Mouse (Mus musculus) macrophage (primary cell): Measurements from ENCODE around the gene Rere. TPM values are rescaled to one million over a fixed set of nuclear protein-coding genes. Genes with fewer than 3 reads are reported as not detected.
A peak's percentile ranks its signal among the peaks of the same experiment; 100 is the strongest.

Experiments
- H3K27ac ChIP-seq: fragments of 350-480 bp; formaldehyde crosslinking; 2 replicates; pipeline ENCODE4 v1.9.0; 2021
- H3K36me3 ChIP-seq: fragments of 350-480 bp; formaldehyde crosslinking; 2 replicates; pipeline ENCODE4 v1.9.0; 2021; ENCODE audit errors: inconsistent target
- H3K4me3 ChIP-seq: fragments of 350-480 bp; formaldehyde crosslinking; 2 replicates; pipeline ENCODE4 v1.9.0; 2021; ENCODE audit errors: inconsistent target
- H3K79me2 ChIP-seq: fragments of 350-480 bp; formaldehyde crosslinking; 2 replicates; pipeline ENCODE4 v1.9.0; 2021; ENCODE audit errors: inconsistent target
- WGBS: methylation state at CpG from one replicate; pipeline ENCODE4 v1.1.7; 2026; ENCODE audit warnings: inconsistent platforms; ENCODE audit not compliant: missing documents; 5-methylcytosine and 5-hydroxymethylcytosine counted together
- polyA plus RNA-seq: library from polyadenylated mRNA; stranded (reverse); fragments of 250-400 nt; gene quantifications from 3 replicates; pipeline ENCODE4 v1.2.4, GENCODE M21; 2018; ENCODE audit warnings: inconsistent platforms

The Rere gene
- polyA plus RNA-seq, 1 experiment from 2014 or later, result 55.3 TPM

- H3K36me3 ChIP-seq, result no peaks in the 10 kb centered on the region
- no peak overlapping the region for H3K27ac ChIP-seq
- 93% methylated on average over 5 of the region's 5 CpGs for WGBS
- peaks cover 10% of the 10 kb centered on the region; the same call in 1 of the 2 replicates for H3K79me2 ChIP-seq
- no peak overlapping the region for H3K4me3 ChIP-seq
These were observed 74.4 kb downstream of the Rere start for GRCm38 (mm10) chr4:150355801-150356200.

DNA sequence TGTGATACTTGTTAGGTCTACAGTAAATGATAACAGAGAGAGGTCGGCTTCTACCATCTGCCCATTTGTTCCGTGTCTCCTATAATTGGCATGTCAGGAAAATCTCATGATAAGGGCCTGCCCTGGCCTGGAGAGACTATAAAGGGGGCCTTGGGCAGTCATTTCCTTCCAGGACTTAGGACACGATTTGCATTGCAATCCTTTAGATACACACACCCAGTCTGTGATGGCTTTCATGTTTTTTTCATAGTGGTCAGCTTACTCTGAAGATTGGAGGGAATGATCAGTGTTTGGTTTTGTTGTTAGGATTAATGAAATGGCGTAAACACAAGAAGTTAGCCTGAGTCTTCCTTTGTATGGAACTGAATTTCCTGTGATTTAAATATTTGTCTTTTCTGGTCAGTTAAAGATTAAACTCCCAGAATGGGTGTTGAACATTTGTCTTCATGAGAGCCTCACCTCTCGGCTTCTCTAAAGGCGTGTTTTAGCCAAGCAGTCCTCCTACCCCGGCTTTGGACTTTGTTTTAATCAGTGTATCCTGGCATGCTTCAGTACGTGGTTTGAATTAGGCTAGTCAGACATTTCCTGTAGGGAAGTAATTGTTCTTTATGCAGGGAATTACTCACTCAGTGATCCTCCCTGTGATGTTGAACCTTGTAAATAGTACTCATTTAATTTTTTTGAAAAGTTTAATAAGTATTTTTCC, 80.7 kb downstream of the Rere start:
- H3K79me2 ChIP-seq, result no peaks in the 10 kb centered on the region; the same call in 1 of the 2 replicates
- WGBS, result 69% methylated on average over 8 of the region's 8 CpGs
- no peaks in the 10 kb centered on the region for H3K36me3 ChIP-seq
- no peak overlapping the region for H3K27ac ChIP-seq
- H3K4me3 ChIP-seq, result no peak overlapping the region

DNA sequence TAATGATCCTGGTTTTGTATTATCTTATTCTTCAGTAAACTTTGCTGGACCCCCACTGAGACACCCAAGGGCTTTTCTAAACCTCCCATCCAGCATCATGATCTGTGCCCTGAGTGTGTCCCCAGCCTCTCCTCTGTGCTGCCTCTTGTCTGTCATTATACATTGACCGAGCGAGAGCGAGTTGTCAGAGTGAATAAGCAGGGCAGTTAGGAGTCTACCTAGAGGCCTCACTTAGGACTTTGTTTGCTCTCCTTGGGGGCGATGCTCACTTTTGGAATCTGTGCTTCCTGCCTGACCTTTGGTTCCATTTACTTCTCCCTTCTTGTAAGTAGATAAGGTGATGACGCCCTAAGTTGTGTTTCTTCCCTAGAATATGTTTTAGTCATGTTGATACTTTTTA, 81.4 kb downstream of the Rere start:
- Histone ChIP-seq H3K4me3 (no peak overlapping the region), H3K36me3 (no peaks in the 10 kb centered on the region), H3K27ac (no peak overlapping the region), H3K79me2 (no peaks in the 10 kb centered on the region; the same call in 1 of the 2 replicates)
- WGBS, result 92% methylated on average over 5 of the region's 5 CpGs

- H3K27ac ChIP-seq, result no peak overlapping the region
- no peaks in the 10 kb centered on the region for H3K79me2 ChIP-seq
- no peaks in the 10 kb centered on the region for H3K36me3 ChIP-seq
- no peak overlapping the region for H3K4me3 ChIP-seq
- WGBS, result 96% methylated on average over 2 of the region's 2 CpGs
These were observed 83.3 kb downstream of the Rere start for GRCm38 (mm10) chr4:150364786-150365185.

DNA sequence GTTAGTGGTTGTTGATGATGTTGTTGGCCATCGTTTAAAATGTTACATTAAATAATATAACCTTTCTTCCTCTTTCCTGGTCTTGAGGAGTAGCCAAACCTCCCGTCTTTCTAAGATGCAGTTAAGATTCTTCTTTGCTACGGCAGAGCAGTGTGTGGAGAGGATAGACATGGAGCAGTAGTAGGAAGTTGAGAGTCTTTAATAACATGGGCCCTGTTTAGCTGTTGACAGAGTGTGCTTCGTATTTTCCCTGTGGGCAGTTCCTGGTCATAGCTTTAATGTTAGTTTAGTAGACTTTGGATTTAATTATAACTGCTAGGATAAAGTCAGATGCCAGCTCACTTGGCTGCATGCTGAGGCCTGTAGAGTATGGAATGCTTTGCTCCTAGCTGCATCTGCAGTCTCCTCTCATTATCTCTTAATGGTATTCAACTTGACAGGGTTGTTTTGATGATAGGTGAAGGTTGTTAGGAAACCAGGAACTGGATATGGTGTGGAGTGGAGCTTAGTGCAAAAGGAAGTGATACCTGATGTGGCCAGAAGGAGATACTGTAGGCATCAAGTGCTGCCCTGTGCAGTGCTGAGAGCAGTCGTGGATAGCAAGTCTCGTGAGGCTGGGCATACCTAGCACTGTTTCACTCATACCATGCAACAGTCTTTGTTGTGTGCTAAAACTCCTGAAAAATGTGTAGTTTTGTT, 85.2 kb downstream of the Rere start:
- Histone ChIP-seq H3K36me3 (no peaks in the 10 kb centered on the region), H3K4me3 (no peak overlapping the region), H3K79me2 (no peaks in the 10 kb centered on the region), H3K27ac (no peak overlapping the region)
- WGBS, result 27% methylated on average over 6 of the region's 6 CpGs

GRCm38 (mm10) chr4:150371580-150372380, 90.3 kb downstream of the Rere start:
- Histone ChIP-seq H3K4me3 (peak overlapping the region; percentile 29), H3K27ac (no peak overlapping the region), H3K36me3 (no peaks in the 10 kb centered on the region), H3K79me2 (peaks cover 28% of the 10 kb centered on the region; the same call in 1 of the 2 replicates)
- WGBS, result 2% methylated on average over 56 of the region's 58 CpGs

DNA sequence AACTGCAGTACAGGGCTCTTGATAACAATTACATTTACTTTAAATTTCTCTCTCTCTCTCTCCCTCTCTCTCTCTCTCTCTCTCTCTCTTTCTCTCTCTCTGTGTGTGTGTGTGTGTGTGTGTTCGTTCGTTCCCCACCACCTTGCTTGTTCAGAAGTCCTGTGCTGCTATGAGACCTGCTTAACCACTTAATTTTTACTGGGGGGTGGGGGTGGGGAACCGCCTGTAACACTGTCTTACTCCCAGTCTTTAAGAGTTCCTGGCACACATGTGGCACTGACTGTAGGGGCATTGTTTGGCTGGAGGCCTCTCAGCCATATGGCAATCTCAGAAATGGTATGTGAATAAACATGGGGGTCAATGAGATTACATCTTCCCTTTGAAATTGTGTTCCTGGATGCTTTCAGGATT, 91.2 kb downstream of the Rere start:
- H3K36me3 ChIP-seq, result no peaks in the 10 kb centered on the region
- H3K4me3 ChIP-seq, result peak overlapping the region; percentile 29
- 50% methylated on average over 1 of the region's 3 CpGs for WGBS
- H3K27ac ChIP-seq, result no peak overlapping the region
- H3K79me2 ChIP-seq, result peaks cover 32% of the 10 kb centered on the region; the same call in 1 of the 2 replicates

DNA sequence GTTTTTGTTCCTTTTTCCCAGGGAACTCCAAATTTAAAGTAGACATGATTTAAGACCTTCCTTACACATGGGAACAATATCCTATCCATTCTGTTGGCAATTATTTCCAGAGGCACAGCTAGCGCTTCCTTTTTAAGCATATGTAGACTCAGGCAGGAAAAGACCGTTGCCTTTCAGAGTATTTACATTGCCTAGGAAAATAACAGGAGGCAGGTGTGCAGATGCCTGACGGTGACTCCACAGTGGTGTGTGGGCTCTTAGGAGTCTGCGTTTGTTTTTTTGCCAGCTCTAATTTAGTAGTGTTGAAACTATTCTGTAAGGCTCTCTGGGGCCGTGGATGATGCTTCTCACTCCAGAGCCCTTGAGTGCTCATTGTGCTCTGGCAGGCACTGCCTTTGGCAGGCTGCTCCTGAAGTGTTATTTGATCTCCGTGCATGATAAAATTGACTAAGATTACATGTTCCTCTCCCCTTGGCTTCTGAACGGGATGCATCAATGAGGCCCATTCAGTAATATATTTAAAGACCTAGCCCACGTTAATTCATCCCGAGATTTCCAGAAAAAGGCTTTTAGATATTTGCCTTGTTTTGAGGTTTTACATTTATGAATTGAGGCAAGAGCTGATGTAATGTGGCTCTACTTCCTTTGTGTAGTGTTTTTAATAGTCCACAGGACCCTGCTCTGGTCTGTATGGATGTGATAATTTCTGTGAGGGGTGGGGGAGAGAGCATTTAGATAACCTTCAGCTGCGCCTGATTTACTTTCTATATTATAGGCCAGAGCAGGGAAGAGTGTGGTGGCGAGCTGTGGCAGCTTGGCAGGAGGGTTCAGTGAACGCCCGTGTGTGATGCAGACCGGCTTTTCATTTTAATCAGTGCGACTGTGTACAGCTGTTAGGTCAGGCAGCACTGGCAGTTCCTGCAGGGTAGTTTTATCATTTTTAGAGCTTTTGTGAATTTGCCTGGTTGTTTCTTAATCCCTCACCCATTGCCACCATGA, 92.0 kb downstream of the Rere start:
- H3K79me2 ChIP-seq, result peaks cover 36% of the 10 kb centered on the region; the same call in 1 of the 2 replicates
- no peak overlapping the region for H3K27ac ChIP-seq
- no peaks in the 10 kb centered on the region for H3K36me3 ChIP-seq
- 28% methylated on average over 15 of the region's 15 CpGs for WGBS
- no peak overlapping the region for H3K4me3 ChIP-seq

DNA sequence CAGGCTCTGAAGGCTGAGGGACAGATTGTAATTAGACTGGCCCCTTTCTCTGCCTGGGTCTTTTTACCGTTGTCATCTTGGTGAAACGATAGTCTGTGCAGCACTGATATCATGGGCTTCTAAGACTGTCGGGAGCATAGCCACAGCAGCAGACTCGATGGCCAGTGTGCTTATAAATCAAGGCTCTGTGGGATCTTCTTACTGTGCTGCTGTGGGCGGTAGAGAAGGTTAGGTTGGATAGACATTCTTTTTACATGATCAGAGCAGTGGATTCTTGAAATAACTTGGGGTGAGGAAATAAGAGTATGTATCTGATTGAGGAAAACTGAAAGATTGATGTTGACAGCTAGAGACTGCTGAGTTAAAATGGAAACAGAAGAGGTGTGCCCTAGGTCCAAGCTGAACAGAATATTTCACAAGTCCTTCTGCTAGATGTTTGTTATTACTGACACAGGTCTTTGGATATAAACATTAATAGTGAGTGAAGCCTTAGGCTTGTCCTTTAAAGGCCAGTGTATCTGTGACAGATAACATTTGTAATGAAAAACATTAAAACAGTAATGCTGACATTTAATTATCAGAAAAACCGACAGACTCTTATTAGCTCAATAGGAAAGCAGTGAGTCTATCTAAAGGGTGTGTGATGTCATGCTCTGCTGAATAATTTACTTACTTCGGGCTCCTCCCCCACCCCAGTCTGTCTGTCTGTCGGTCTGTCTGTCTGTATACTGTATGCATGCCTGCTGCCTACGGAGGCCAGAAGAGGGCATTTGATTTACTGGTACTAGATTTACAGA, 93.4 kb downstream of the Rere start:
- Histone ChIP-seq H3K79me2 (peaks cover 42% of the 10 kb centered on the region; the same call in 1 of the 2 replicates), H3K4me3 (no peak overlapping the region), H3K36me3 (no peaks in the 10 kb centered on the region), H3K27ac (no peak overlapping the region)
- WGBS, result 62% methylated on average over 8 of the region's 9 CpGs

DNA sequence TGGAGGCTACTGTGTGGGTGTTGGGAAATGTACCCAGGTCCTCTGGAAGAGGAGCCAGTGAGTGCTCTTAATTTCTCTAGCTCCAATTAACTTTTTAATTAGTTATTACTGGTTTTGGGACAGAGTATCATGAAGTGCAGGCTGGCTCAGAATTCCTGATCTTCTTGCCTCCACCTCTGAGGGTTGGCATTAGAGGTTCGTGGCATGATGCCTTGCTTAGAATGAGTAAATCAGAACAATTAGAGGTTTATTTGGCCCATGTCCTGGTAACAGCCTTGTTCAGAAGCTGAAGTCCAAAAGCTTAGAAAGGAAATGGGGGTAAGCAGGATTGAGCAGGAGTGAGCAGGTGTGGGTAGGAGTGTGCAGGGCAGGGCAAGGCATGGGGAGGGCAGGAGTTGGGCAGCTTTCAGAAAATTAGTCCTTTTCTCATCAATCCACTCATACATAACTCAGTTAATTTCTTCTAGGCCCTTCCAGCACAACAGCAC, 94.0 kb downstream of the Rere start:
- Histone ChIP-seq H3K79me2 (peaks cover 42% of the 10 kb centered on the region; the same call in 1 of the 2 replicates), H3K36me3 (no peaks in the 10 kb centered on the region), H3K4me3 (no peak overlapping the region), H3K27ac (no peak overlapping the region)
- 95% methylated on average over 1 of the region's 1 CpGs for WGBS

GRCm38 (mm10) chr4:150379313-150379712, 97.9 kb downstream of the Rere start:
- H3K36me3 ChIP-seq, result no peaks in the 10 kb centered on the region
- WGBS, result 90% methylated on average over 6 of the region's 6 CpGs
- H3K79me2 ChIP-seq, result peaks cover 26% of the 10 kb centered on the region; the same call in 1 of the 2 replicates
- peak overlapping the region; percentile 10; the same call in 1 of the 2 replicates for H3K27ac ChIP-seq
- no peak overlapping the region for H3K4me3 ChIP-seq

- H3K4me3 ChIP-seq, result no peak overlapping the region
- no peaks in the 10 kb centered on the region for H3K36me3 ChIP-seq
- 63% methylated on average over 2 of the region's 2 CpGs for WGBS
- H3K79me2 ChIP-seq, result peaks cover 21% of the 10 kb centered on the region; the same call in 1 of the 2 replicates
- peak overlapping the region; percentile 10 for H3K27ac ChIP-seq
These were observed 98.3 kb downstream of the Rere start for GRCm38 (mm10) chr4:150379772-150380171.

- no peaks in the 10 kb centered on the region for H3K36me3 ChIP-seq
- WGBS, result 88% methylated on average over 5 of the region's 5 CpGs
- H3K4me3 ChIP-seq, result no peak overlapping the region
- H3K79me2 ChIP-seq, result peaks cover 17% of the 10 kb centered on the region; the same call in 1 of the 2 replicates
- H3K27ac ChIP-seq, result peak overlapping the region; percentile 10; the same call in 1 of the 2 replicates
These were observed 98.8 kb downstream of the Rere start for GRCm38 (mm10) chr4:150380273-150380672.
